Mouse (Mus musculus) hindbrain, embryonic 11.5 days (tissue): ENCODE data around the gene Pold3. TPM values are rescaled to one million over a fixed set of nuclear protein-coding genes. Genes with fewer than 3 reads are reported as not detected.

Experiments
- polyA plus RNA-seq: library from polyadenylated mRNA; unstranded; fragments of >200 nt; fragmentation: Nextera tagmentation; extraction: Ambion mirVana; gene quantifications from 2 replicates; pipeline ENCODE4 v1.2.1, GENCODE M21; 2014

The Pold3 gene
- polyA plus RNA-seq, 1 experiment from 2014 or later = 88.9 TPM

Other genes with a start within 250 kb of the Pold3 start
- 6.9 and 8.4 TPM in 2 replicates for gene Rnf169, start 141.1 kb downstream of the Pold3 start, polyA plus RNA-seq
- 0.32 TPM in 1 of 2 replicates, not detected in the other for gene Chrdl2, start 115.4 kb downstream of the Pold3 start, polyA plus RNA-seq
- 20.8 and 23.7 TPM in 2 replicates for gene Lipt2, start 37.7 kb upstream of the Pold3 start, polyA plus RNA-seq
- 3.4 and 3.9 TPM in 2 replicates for gene Kcne3, start 54.9 kb upstream of the Pold3 start, polyA plus RNA-seq
- 9.1 and 14.9 TPM in 2 replicates for gene Pgm2l1, start 105.8 kb upstream of the Pold3 start, polyA plus RNA-seq
- 7.4 and 9.6 TPM in 2 replicates for gene P4ha3, start 164.0 kb upstream of the Pold3 start, polyA plus RNA-seq